Comparison of ENCODE assay signal across 30 mouse cellular contexts in genomic region chr10:126865284-126865683, GRCm38 (mm10). TPM values are rescaled to one million over a fixed set of nuclear protein-coding genes. Genes with fewer than 3 reads are reported as not detected.
A peak's percentile ranks its signal among the peaks of the same experiment; 100 is the strongest.
DNase-seq lines count a peak whose midpoint lies in the region; ATAC-seq and TF ChIP-seq lines count a peak whose summit lies in the region.
"Had no signal": no experiment of that assay in that cellular context is flagged by ENCODE, and none has a peak within 500 bp of the region (broad histone marks: within the 10 kb centered on the region; RNA-seq: fewer than 3 reads in every experiment).

No protein-coding gene starts in this region.

- H3K27me3 ChIP-seq in spleen, adult 2 months (ENCODE audit: control insufficient read depth, insufficient read depth, low read length) = no peaks in the 10 kb centered on the region
- no peaks in the 10 kb centered on the region for H3K27me3 ChIP-seq in CH12.LX (replicated peaks)
- no peaks in the 10 kb centered on the region for H3K27me3 ChIP-seq in splenic B cell, adult 2 months (ENCODE audit: control insufficient read depth, insufficient read depth, low read length, poor library complexity, severe bottlenecking)
- H3K27me3 ChIP-seq: embryonic facial prominence, embryonic 13.5 days; forebrain, embryonic 15.5 days; heart, embryonic 12.5 days; heart, embryonic 15.5 days had no signal

- TF ChIP-seq POLR2A in spleen, adult 2 months (IDR thresholded peaks at IDR 0.05; ENCODE audit: low read depth, low read length) = no peak
- TF ChIP-seq POLR2A in CH12.LX (IDR thresholded peaks at IDR 0.05; ENCODE audit: low read depth, low read length) = no peak

- peak; percentile 6 to 12 for DNase-seq in spleen, adult 2 months (ENCODE audit: low read depth in 1 of 2, low spot score in 2 of 2)
- no peak for DNase-seq in spleen, postnatal 4 days (ENCODE audit: low spot score in 2 of 2)
- peak; percentile 49 for DNase-seq in CH12.LX (ENCODE audit: extremely low read depth)
- DNase-seq in splenic B cell, adult 2 months (ENCODE audit: low read depth, low spot score) = peak; percentile 61
- DNase-seq in kidney, adult 11 months = no peak
- DNase-seq in heart, postnatal 36 days = no peak
- DNase-seq in gastrocnemius, postnatal 14 days = no peak
- DNase-seq: adrenal gland, adult 8-10 months; adrenal gland, postnatal 25 days; cerebellum, adult 11-12 months; cerebellum, adult 9-11 months; cerebellum, postnatal 25 days; embryo, embryonic 11 days; gastrocnemius, postnatal 10 days; heart, adult 18-20 months; heart, postnatal 10 days; heart, postnatal 4 days had no signal

- peak overlapping the region; percentile 67; the same call in 1 of the 2 replicates for H3K4me2 ChIP-seq in CH12.LX (ENCODE audit: insufficient read depth, low read depth, poor library complexity, severe bottlenecking)
- H3K4me2 ChIP-seq: embryonic facial prominence, embryonic 13.5 days; forebrain, embryonic 12.5 days; forebrain, embryonic 15.5 days; heart, embryonic 12.5 days; heart, embryonic 15.5 days; hindbrain, embryonic 14.5 days had no signal

- intact Hi-C loops in heart, postnatal 36 days (cut with DNase I) = no loop called here
- intact Hi-C loops in gastrocnemius, postnatal 14 days (cut with DNase I; ENCODE audit: low total_unique reads) = no loop called here

- dilution Hi-C loops in CH12.LX (cut with MboI; ENCODE audit: extremely low pct_ligation_motif_present, extremely low pct_unique_long_range_greater_than_20kb, low sequenced_read_pairs) = no loop called here

- H3K4me1 ChIP-seq in spleen, adult 2 months (ENCODE audit: control insufficient read depth, insufficient read depth, insufficient read length) = peaks cover 3% of the 10 kb centered on the region; the same call in 1 of the 2 replicates
- H3K4me1 ChIP-seq in CH12.LX (ENCODE audit: control insufficient read depth in 1 of 2, insufficient read depth in 2 of 2) = peaks cover 4 to 12% of the 10 kb centered on the region in 2 experiments; a peak in 3 of 4 replicates
- H3K4me1 ChIP-seq: forebrain, embryonic 15.5 days; heart, embryonic 12.5 days; heart, embryonic 15.5 days had no signal

- H3K27ac ChIP-seq in spleen, adult 2 months (ENCODE audit: insufficient read depth, low read length) = no peak overlapping the region
- no peak overlapping the region for H3K27ac ChIP-seq in CH12.LX (ENCODE audit: insufficient read depth, low read depth)
- H3K27ac ChIP-seq: embryonic facial prominence, embryonic 10.5 days; embryonic facial prominence, embryonic 13.5 days; forebrain, embryonic 12.5 days; forebrain, embryonic 15.5 days; heart, embryonic 15.5 days; hindbrain, embryonic 14.5 days; hindbrain, postnatal 0 days had no signal

- H3K36me3 ChIP-seq in spleen, adult 2 months (ENCODE audit: control insufficient read depth, insufficient read depth, low read length) = no peaks in the 10 kb centered on the region
- no peaks in the 10 kb centered on the region for H3K36me3 ChIP-seq in CH12.LX (replicated peaks in 1 of 2; ENCODE audit: control insufficient read depth in 1 of 2, insufficient read depth in 1 of 2, low read length in 1 of 2)
- H3K36me3 ChIP-seq in splenic B cell, adult 2 months (ENCODE audit: control insufficient read depth, insufficient read depth, low read length, poor library complexity, severe bottlenecking) = no peaks in the 10 kb centered on the region
- H3K36me3 ChIP-seq: embryonic facial prominence, embryonic 10.5 days; embryonic facial prominence, embryonic 13.5 days; forebrain, embryonic 12.5 days; forebrain, embryonic 15.5 days; heart, embryonic 12.5 days; heart, embryonic 15.5 days had no signal

- in situ Hi-C loops in CH12.LX (cut with MboI; ENCODE audit: low pct_ligation_motif_present, low pct_unique_long_range_greater_than_20kb, low sequenced_read_pairs) = no loop called here

- WGBS in spleen, adult 2 months = 62% methylated on average over 8 of the region's 8 CpGs

- peak; percentile 36; the same call in 1 of the 2 replicates for ATAC-seq in megakaryocyte, adult 5-6 weeks (ENCODE audit: poor library complexity, severe bottlenecking)
- ATAC-seq: activated CD4-positive, CD25-positive, alpha-beta regulatory T cell, adult 4 months; CD4-positive, CD25-positive, alpha-beta regulatory T cell, adult 4 months; forebrain, embryonic 15.5 days; hindbrain, postnatal 0 days; inflammation-experienced regulatory T-cells, adult 6 months had no signal

- H3K79me2 ChIP-seq in CH12.LX (replicated peaks; ENCODE audit: control insufficient read depth, extremely low read depth, insufficient read depth, poor library complexity, severe bottlenecking) = no peaks in the 10 kb centered on the region

- no peak overlapping the region for H3K4me3 ChIP-seq in spleen, adult 2 months (ENCODE audit: extremely low read depth, insufficient read depth, insufficient read length)
- H3K4me3 ChIP-seq in CH12.LX (replicated peaks in 1 of 3; ENCODE audit: low read depth in 2 of 3, low read length in 2 of 3, poor library complexity in 1 of 3) = no peak overlapping the region
- H3K4me3 ChIP-seq: embryonic facial prominence, embryonic 10.5 days; embryonic facial prominence, embryonic 13.5 days; erythroblast, embryonic 14.5 days; forebrain, embryonic 12.5 days; forebrain, embryonic 15.5 days; heart, embryonic 12.5 days; heart, embryonic 15.5 days had no signal

- TF ChIP-seq EP300 in CH12.LX (IDR thresholded peaks at IDR 0.05; ENCODE audit: low read length) = no peak

- no peak for TF ChIP-seq RAD21 in CH12.LX (IDR thresholded peaks at IDR 0.05; ENCODE audit: low read depth, low read length)

- H3K9ac ChIP-seq in CH12.LX (ENCODE audit: insufficient read depth, low read depth) = no peak overlapping the region
- H3K9ac ChIP-seq: embryonic facial prominence, embryonic 13.5 days; forebrain, embryonic 12.5 days; forebrain, embryonic 15.5 days; heart, embryonic 12.5 days; heart, embryonic 15.5 days; hindbrain, embryonic 14.5 days had no signal

- no peak for TF ChIP-seq CTCF in spleen, adult 2 months (IDR thresholded peaks at IDR 0.05; ENCODE audit: extremely low read depth, insufficient read depth, insufficient read length, insufficient replicate concordance)
- no peak for TF ChIP-seq CTCF in CH12.LX (conservative IDR thresholded peaks at IDR 0.05 in 1 of 2, IDR thresholded peaks at IDR 0.05 in 1 of 2; ENCODE audit: low read depth in 2 of 2, low read length in 2 of 2)

- H3K9me3 ChIP-seq in CH12.LX (replicated peaks; ENCODE audit: low read length) = no peaks in the 10 kb centered on the region
- H3K9me3 ChIP-seq: embryonic facial prominence, embryonic 10.5 days; embryonic facial prominence, embryonic 13.5 days; forebrain, embryonic 12.5 days; forebrain, embryonic 15.5 days; heart, embryonic 12.5 days; heart, embryonic 15.5 days had no signal

TF ChIP-seq in CH12.LX, 34 proteins besides CTCF, POLR2A, EP300 and RAD21:
- TF ChIP-seq E2F4 (IDR thresholded peaks at IDR 0.05; ENCODE audit: insufficient replicate concordance, low read depth, low read length) (no peak), TCF12 (IDR thresholded peaks at IDR 0.05; ENCODE audit: low read depth, low read length) (no peak), HCFC1 (IDR thresholded peaks at IDR 0.05; ENCODE audit: low read depth, low read length) (no peak), UBTF (IDR thresholded peaks at IDR 0.05; ENCODE audit: low read depth, low read length) (no peak), MEF2A (IDR thresholded peaks at IDR 0.05; ENCODE audit: borderline replicate concordance, low read depth, low read length) (no peak), SIN3A (IDR thresholded peaks at IDR 0.05; ENCODE audit: low read length) (no peak), RCOR1 (conservative IDR thresholded peaks at IDR 0.05; ENCODE audit: low read depth, low read length) (no peak), POLR2AphosphoS2 (IDR thresholded peaks at IDR 0.05; ENCODE audit: low read depth, low read length) (no peak), MXI1 (IDR thresholded peaks at IDR 0.05; ENCODE audit: low read depth, low read length) (no peak), ZNF384 (IDR thresholded peaks at IDR 0.05; ENCODE audit: low read depth, low read length) (peak; percentile 50; the same call in 1 of the 2 replicates), IRF4 (IDR thresholded peaks at IDR 0.05; ENCODE audit: low read depth, low read length) (peak; percentile 65), ZC3H11A (IDR thresholded peaks at IDR 0.05; ENCODE audit: low read depth, low read length) (no peak)

RNA-seq across cellular contexts. Expression of gene Atp23, which starts 35.9 kb away (rescaled TPM):
- 6.6 and 6.8 TPM in 2 replicates for polyA plus RNA-seq in spleen, adult 2 months (2012; rRNA removed)
- total RNA-seq in CH12.LX (2012; rRNA removed) = 16.7 and 19.8 TPM in 2 replicates
- total RNA-seq in CH12.LX (2014; rRNA removed) = 15.4 and 17.2 TPM in 2 replicates
- 16.9 and 18.9 TPM in 2 replicates for polyA plus RNA-seq in CH12.LX (2012; ENCODE audit: insufficient read length, low read depth)
- total RNA-seq in megakaryocyte, adult 5-6 weeks (2015) = 7.0 and 8.6 TPM in 2 replicates
- 3.5 and 5.1 TPM in 2 replicates for total RNA-seq in megakaryocyte, adult 5-6 weeks (2017)
- total RNA-seq in heart, postnatal 36 days (2021) = 1 to 10 TPM; 3.6 to 4.4 TPM
- 1 to 10 TPM; 1.6 to 2.9 TPM for total RNA-seq in gastrocnemius, postnatal 14 days (2021)

Comparison
In these comparisons a context has a peak if more than half of its experiments do, and no peak if none do; other contexts are left out.
1. DNase-seq: peak in spleen, adult 2 months (2 of 2), CH12.LX (single experiment) and splenic B cell, adult 2 months (single experiment); none in spleen, postnatal 4 days (0 of 2), kidney, adult 11 months (single experiment), heart, postnatal 36 days (0 of 2) and gastrocnemius, postnatal 14 days (single experiment).